Mouse (Mus musculus) embryonic facial prominence, embryonic 14.5 days (tissue): ENCODE results near the gene Aplf. TPM values are rescaled to one million over a fixed set of nuclear protein-coding genes. Genes with fewer than 3 reads are reported as not detected.
A peak's percentile ranks its signal among the peaks of the same experiment; 100 is the strongest.

Experiments used
- ATAC-seq: fragments of 200-750 bp; cut with Nextera tagmentation; 2 replicates; pipeline ENCODE4 v1.8.0; 2017; ENCODE audit warnings: low read depth, moderate number of reproducible peaks, moderate TSS enrichment
- DNase-seq: peaks from one replicate; pipeline ENCODE4 v3.0.0-alpha.2; 2015; ENCODE audit warnings: low spot score
- H3K27ac ChIP-seq: fragments of 300-500 bp; sonication (generic); replicated peaks from 2 replicates; pipeline ENCODE4 v1.5.1; 2014; ENCODE audit warnings: low read depth, mild to moderate bottlenecking, low read length, moderate library complexity
- H3K27me3 ChIP-seq: fragments of 300-500 bp; sonication (generic); replicated peaks from 2 replicates; pipeline ENCODE4 v1.6.1; 2014; ENCODE audit warnings: low read length; ENCODE audit not compliant: control insufficient read depth, insufficient read depth
- H3K36me3 ChIP-seq: fragments of 300-500 bp; sonication (generic); 2 replicates; pipeline ENCODE4 v1.6.1; 2014; ENCODE audit warnings: low read length, mixed read lengths; ENCODE audit not compliant: control insufficient read depth, insufficient read depth
- H3K4me1 ChIP-seq: fragments of 300-500 bp; sonication (generic); 2 replicates; pipeline ENCODE4 v1.6.1; 2014; ENCODE audit warnings: antibody characterized with exemption, low read length; ENCODE audit not compliant: control insufficient read depth, insufficient read depth
- H3K4me2 ChIP-seq: fragments of 300-500 bp; sonication (generic); 2 replicates; pipeline ENCODE4 v1.6.1; 2014; ENCODE audit warnings: low read depth, mild to moderate bottlenecking, low read length, moderate library complexity, mixed read lengths
- H3K4me3 ChIP-seq: fragments of 300-500 bp; sonication (generic); 2 replicates; pipeline ENCODE4 v1.5.1; 2014; ENCODE audit warnings: low read depth, mild to moderate bottlenecking, low read length
- H3K9ac ChIP-seq: fragments of 300-500 bp; sonication (generic); 2 replicates; pipeline ENCODE4 v1.6.1; 2014; ENCODE audit warnings: low read depth, mild to moderate bottlenecking, low read length, moderate library complexity, mixed read lengths
- H3K9me3 ChIP-seq: fragments of 300-500 bp; sonication (generic); 2 replicates; pipeline ENCODE4 v1.6.1; 2016; ENCODE audit warnings: low read length; ENCODE audit not compliant: control insufficient read depth
- WGBS: fragments of 180-500 bp; shearing (Covaris S2); extraction: QIAGEN DNeasy Blood & Tissue Kit; methylation state at CpG from one replicate; pipeline ENCODE4 v1.1.7; 2014; 5-methylcytosine and 5-hydroxymethylcytosine counted together
- polyA plus RNA-seq: library from polyadenylated mRNA; unstranded; fragments of >200 nt; fragmentation: Nextera tagmentation; extraction: Ambion mirVana; gene quantifications from 2 replicates; pipeline ENCODE4 v1.2.1, GENCODE M21; 2014

Gene Aplf
- polyA plus RNA-seq, 1 experiment from 2014 or later, result 11.8 TPM

DNA sequence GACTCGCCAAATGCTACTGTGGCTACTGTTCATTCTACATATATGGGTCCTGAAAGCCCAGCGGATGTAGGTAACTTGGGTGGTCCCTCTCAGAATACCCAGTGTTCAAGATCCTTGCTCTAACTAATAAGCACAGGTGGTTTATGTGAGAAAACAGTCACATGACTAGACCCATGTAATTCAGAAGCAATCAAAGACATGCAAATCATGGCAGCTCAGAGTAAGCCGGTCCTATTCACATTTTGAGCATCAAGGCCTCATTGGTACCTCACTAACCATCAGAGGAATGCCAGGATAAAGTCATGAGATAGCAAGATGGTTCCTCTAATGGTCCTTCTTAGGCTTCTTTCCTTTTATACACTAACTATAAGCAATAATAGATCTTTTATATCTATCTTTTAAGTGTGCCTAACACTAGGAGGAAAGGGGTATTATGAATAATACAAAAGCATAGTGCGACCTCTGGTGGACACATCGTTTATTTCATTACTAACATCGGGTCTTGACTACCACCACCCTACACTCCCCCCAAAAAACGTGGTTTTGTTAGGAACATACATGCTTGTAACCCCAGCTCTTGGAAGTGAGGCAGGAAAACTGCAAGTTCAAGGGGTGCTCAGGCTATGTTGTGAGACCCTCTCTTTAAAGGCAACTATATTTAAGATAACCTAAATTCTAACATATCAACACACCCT is 2.0 kb downstream of the Aplf start:
- DNase-seq, result peak; percentile 83

DNA sequence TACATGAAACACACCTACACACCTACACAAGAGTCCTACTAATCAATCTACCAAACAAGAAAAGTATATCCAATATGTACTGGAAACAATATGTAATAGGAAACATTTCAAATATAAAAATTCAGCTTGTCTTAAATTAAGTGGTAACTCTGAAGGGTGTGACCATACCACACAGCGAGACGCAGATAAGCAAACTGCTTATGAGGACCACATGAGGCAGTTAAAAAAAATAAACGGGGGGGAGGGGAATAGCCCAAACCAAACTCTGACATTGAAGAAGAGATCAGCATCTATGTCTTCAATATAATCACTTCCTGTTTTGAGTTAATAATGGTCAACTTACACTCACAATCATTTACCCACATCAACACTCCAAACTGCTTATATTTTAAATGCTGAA is 3.3 kb downstream of the Aplf start:
- Histone ChIP-seq H3K4me2 (no peak overlapping the region), H3K9ac (no peak overlapping the region), H3K9me3 (0 out of 2 replicates have a peak, but pooled peaks cover 3% of the 10 kb centered on the region), H3K27me3 (no peaks in the 10 kb centered on the region), H3K4me1 (peaks cover 14% of the 10 kb centered on the region), H3K36me3 (peaks cover 3% of the 10 kb centered on the region; the same call in 1 of the 2 replicates), H3K27ac (no peak overlapping the region), H3K4me3 (no peak overlapping the region)
- DNase-seq (no peak), ATAC-seq (no peak)
- 76% methylated on average over 3 of the region's 3 CpGs for WGBS

More for the DNA sequence above, 2.0 kb downstream of the Aplf start:
- 35% methylated on average over 7 of the region's 7 CpGs for whole genome bisulfite sequencing
- peak overlapping the region; percentile 21 for H3K4me2 ChIP-seq
- no peak for ATAC-seq
- no peak overlapping the region for H3K27ac ChIP-seq
- H3K36me3 ChIP-seq, result peaks cover 3% of the 10 kb centered on the region; the same call in 1 of the 2 replicates
- H3K27me3 ChIP-seq, result no peaks in the 10 kb centered on the region
- peaks cover 14% of the 10 kb centered on the region for H3K4me1 ChIP-seq
- 0 out of 2 replicates have a peak, but pooled peaks cover 3% of the 10 kb centered on the region for H3K9me3 ChIP-seq
- H3K9ac ChIP-seq, result no peak overlapping the region
- no peak overlapping the region for H3K4me3 ChIP-seq

DNA sequence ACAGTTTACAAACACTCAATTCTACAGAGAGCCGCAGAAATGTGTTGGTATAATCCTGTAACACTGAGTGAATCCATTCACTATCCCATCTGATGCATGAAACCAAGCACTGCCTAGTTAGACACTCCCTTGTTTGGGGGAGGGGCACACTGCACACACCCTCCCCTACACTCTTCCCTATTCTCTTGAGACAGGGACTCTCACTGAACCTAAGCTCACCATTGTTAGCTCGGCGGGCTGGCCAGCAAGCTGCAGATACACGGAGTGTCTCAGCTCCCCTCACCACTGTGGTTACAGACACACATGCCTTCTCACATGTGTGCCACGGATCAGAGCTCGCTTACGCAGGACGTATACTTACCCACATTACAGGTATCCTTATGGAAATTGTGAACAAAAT is 4.2 kb downstream of the Aplf start:
- Histone ChIP-seq H3K4me2 (no peak overlapping the region), H3K9me3 (0 out of 2 replicates have a peak, but pooled peaks cover 3% of the 10 kb centered on the region), H3K36me3 (peaks cover 3% of the 10 kb centered on the region; the same call in 1 of the 2 replicates), H3K27me3 (no peaks in the 10 kb centered on the region), H3K4me3 (no peak overlapping the region), H3K4me1 (peaks cover 14% of the 10 kb centered on the region), H3K9ac (no peak overlapping the region), H3K27ac (no peak overlapping the region)
- no peak for DNase-seq
- no peak for ATAC-seq
- WGBS, result 72% methylated on average over 8 of the region's 8 CpGs

GRCm38 (mm10) chr6:87663445-87663844 is 8.5 kb downstream of the Aplf start:
- ATAC-seq (no peak), DNase-seq (no peak)
- H3K4me2 ChIP-seq, result no peak overlapping the region
- H3K27ac ChIP-seq, result no peak overlapping the region
- H3K36me3 ChIP-seq, result peaks cover 4% of the 10 kb centered on the region; the same call in 1 of the 2 replicates
- H3K4me3 ChIP-seq, result no peak overlapping the region
- 0 out of 2 replicates have a peak, but pooled peaks cover 3% of the 10 kb centered on the region for H3K9me3 ChIP-seq
- WGBS, result 92% methylated on average over 9 of the region's 9 CpGs
- no peaks in the 10 kb centered on the region for H3K4me1 ChIP-seq
- no peaks in the 10 kb centered on the region for H3K27me3 ChIP-seq
- no peak overlapping the region for H3K9ac ChIP-seq

GRCm38 (mm10) chr6:87662197-87662596 is 9.8 kb downstream of the Aplf start:
- H3K27me3 ChIP-seq, result no peaks in the 10 kb centered on the region
- 75% methylated on average over 6 of the region's 6 CpGs for WGBS
- H3K36me3 ChIP-seq, result peaks cover 11% of the 10 kb centered on the region; the same call in 1 of the 2 replicates
- H3K9ac ChIP-seq, result no peak overlapping the region
- 0 out of 2 replicates have a peak, but pooled peaks cover 3% of the 10 kb centered on the region for H3K9me3 ChIP-seq
- H3K27ac ChIP-seq, result no peak overlapping the region
- no peak overlapping the region for H3K4me2 ChIP-seq
- H3K4me3 ChIP-seq, result no peak overlapping the region
- ATAC-seq (no peak), DNase-seq (no peak)
- H3K4me1 ChIP-seq, result no peaks in the 10 kb centered on the region

GRCm38 (mm10) chr6:87661707-87662106 is 10.3 kb downstream of the Aplf start:
- DNase-seq (no peak), ATAC-seq (no peak)
- Histone ChIP-seq H3K9ac (no peak overlapping the region), H3K27ac (no peak overlapping the region), H3K36me3 (peaks cover 11% of the 10 kb centered on the region; the same call in 1 of the 2 replicates), H3K4me3 (no peak overlapping the region), H3K9me3 (0 out of 2 replicates have a peak, but pooled peaks cover 3% of the 10 kb centered on the region), H3K27me3 (no peaks in the 10 kb centered on the region), H3K4me1 (no peaks in the 10 kb centered on the region), H3K4me2 (no peak overlapping the region)
- 84% methylated on average over 2 of the region's 2 CpGs for WGBS

DNA sequence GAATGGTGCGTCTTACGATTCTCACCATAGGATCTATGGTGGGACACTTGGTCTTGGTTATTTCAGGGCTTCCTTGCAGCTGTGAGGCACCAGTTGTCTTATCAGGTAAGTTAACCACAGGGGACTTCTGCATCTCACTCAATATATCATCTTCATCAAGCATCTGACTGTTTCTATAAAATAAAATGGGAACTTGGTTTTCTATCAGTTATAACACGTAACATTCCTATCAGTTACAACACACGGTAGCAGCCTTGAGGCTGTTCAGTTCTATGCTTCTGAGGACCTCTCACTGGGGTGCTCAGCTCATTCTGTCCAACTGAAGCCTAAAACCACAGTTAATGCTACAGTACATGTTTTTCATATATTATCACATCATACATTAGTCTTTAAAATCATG is 13.2 kb downstream of the Aplf start:
- 91% methylated on average over 4 of the region's 4 CpGs for WGBS
- H3K9me3 ChIP-seq, result no peaks in the 10 kb centered on the region
- no peak overlapping the region for H3K4me3 ChIP-seq
- no peaks in the 10 kb centered on the region for H3K27me3 ChIP-seq
- H3K36me3 ChIP-seq, result 0 out of 2 replicates have a peak, but pooled peaks cover 8% of the 10 kb centered on the region
- H3K4me2 ChIP-seq, result no peak overlapping the region
- H3K4me1 ChIP-seq, result no peaks in the 10 kb centered on the region
- no peak overlapping the region for H3K27ac ChIP-seq
- no peak overlapping the region for H3K9ac ChIP-seq
- no peak for DNase-seq
- ATAC-seq, result no peak

DNA sequence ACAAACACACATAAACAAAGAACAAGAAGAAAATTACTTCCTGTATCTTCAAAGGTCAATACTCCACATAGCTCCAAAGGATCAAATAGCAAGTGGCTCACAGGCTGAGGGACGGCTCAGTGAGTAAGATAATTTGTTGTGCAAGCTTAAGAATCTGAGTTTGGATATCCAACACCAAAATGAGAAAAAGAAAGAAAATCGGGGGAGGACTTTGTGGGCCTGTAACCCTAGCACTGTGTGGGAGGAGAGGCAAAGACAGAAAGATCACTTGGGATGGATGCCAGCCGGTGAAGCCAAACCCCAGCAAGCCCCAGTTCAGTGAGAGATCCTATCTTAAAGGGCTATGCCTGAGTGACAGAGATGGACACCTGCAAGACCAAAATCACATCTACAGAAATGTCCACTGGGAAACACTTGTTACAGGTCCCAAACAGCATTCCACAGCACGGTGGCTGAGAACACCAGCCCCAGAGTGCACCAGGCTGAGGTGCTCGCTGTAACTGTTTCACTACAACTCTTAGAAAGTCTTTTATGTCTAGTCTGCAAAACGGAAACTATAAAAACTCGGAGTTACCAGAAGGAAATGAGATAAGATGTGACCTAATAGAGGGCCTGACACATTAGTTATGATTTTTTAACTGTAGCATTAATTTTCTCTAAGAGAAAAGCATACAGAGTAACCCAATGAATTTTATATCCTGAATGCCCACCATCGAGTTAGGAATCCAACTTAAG is 17.9 kb downstream of the Aplf start:
- peaks cover 14% of the 10 kb centered on the region for H3K36me3 ChIP-seq
- DNase-seq (peak; percentile 48), ATAC-seq (peak; percentile 81)
- no peaks in the 10 kb centered on the region for H3K4me1 ChIP-seq
- no peak overlapping the region for H3K4me2 ChIP-seq
- H3K4me3 ChIP-seq, result no peak overlapping the region
- H3K27ac ChIP-seq, result 0 out of 2 replicates have a peak overlapping the region, but pooled peaks have one; percentile 5
- no peak overlapping the region for H3K9ac ChIP-seq
- H3K27me3 ChIP-seq, result no peaks in the 10 kb centered on the region
- H3K9me3 ChIP-seq, result no peaks in the 10 kb centered on the region
- 62% methylated on average over 8 of the region's 8 CpGs for WGBS
